Mouse (Mus musculus) midbrain, embryonic 13.5 days (tissue): Measurements from ENCODE around the gene Plac8. TPM values are rescaled to one million over a fixed set of nuclear protein-coding genes. Genes with fewer than 3 reads are reported as not detected.

Experiments
- ATAC-seq: fragments of 200-750 bp; cut with Nextera tagmentation; 2 replicates; pipeline ENCODE4 v1.8.0; 2017; ENCODE audit warnings: mild to moderate bottlenecking, moderate TSS enrichment, moderate library complexity
- H3K27ac ChIP-seq: fragments of 300-500 bp; sonication (generic); 2 replicates; pipeline ENCODE4 v1.5.1; 2015; ENCODE audit warnings: inconsistent platforms, mild to moderate bottlenecking, moderate library complexity
- H3K27me3 ChIP-seq: fragments of 300-500 bp; sonication (generic); 2 replicates; pipeline ENCODE4 v1.6.1; 2015; ENCODE audit warnings: mild to moderate bottlenecking, inconsistent platforms
- H3K36me3 ChIP-seq: fragments of 300-500 bp; sonication (generic); 2 replicates; pipeline ENCODE4 v1.6.1; 2015; ENCODE audit warnings: mild to moderate bottlenecking, inconsistent platforms
- H3K4me1 ChIP-seq: fragments of 300-500 bp; sonication (generic); replicated peaks from 2 replicates; pipeline ENCODE4 v1.6.1; 2015; ENCODE audit warnings: inconsistent platforms
- H3K4me2 ChIP-seq: fragments of 300-500 bp; sonication (generic); replicated peaks from 2 replicates; pipeline ENCODE4 v1.6.1; 2015; ENCODE audit warnings: moderate library complexity, mild to moderate bottlenecking, inconsistent platforms
- H3K4me3 ChIP-seq: fragments of 300-500 bp; sonication (generic); replicated peaks from 2 replicates; pipeline ENCODE4 v1.5.1; 2015; ENCODE audit warnings: mild to moderate bottlenecking, inconsistent platforms
- H3K9ac ChIP-seq: fragments of 300-500 bp; sonication (generic); replicated peaks from 2 replicates; pipeline ENCODE4 v1.6.1; 2015; ENCODE audit warnings: mild to moderate bottlenecking, inconsistent platforms
- H3K9me3 ChIP-seq: fragments of 300-500 bp; sonication (generic); 2 replicates; pipeline ENCODE4 v1.6.1; 2016; ENCODE audit warnings: mild to moderate bottlenecking, inconsistent platforms
- WGBS: fragments of 180-500 bp; shearing (Covaris S2); methylation state at CpG from one replicate; pipeline ENCODE4 v1.1.7; 2015; 5-methylcytosine and 5-hydroxymethylcytosine counted together
- polyA plus RNA-seq: library from polyadenylated mRNA; unstranded; fragments of >200 nt; fragmentation: Nextera tagmentation; extraction: Ambion mirVana; gene quantifications from 2 replicates; pipeline ENCODE4 v1.2.1, GENCODE M21; 2015

The Plac8 gene
- polyA plus RNA-seq, 1 experiment from 2014 or later, result not detected

GRCm38 (mm10) chr5:100520223-100520622, 51.8 kb downstream of the Plac8 start:
- Histone ChIP-seq H3K4me3 (no peak overlapping the region), H3K4me2 (peak overlapping the region; percentile 22), H3K4me1 (peaks cover 21% of the 10 kb centered on the region), H3K36me3 (peaks cover 10% of the 10 kb centered on the region), H3K9ac (0 out of 2 replicates have a peak overlapping the region, but pooled peaks have one; percentile 37), H3K27me3 (0 out of 2 replicates have a peak, but pooled peaks cover 5% of the 10 kb centered on the region), H3K27ac (no peak overlapping the region), H3K9me3 (no peaks in the 10 kb centered on the region)
- 92% methylated on average over 2 of the region's 2 CpGs for WGBS
- no peak for ATAC-seq

DNA sequence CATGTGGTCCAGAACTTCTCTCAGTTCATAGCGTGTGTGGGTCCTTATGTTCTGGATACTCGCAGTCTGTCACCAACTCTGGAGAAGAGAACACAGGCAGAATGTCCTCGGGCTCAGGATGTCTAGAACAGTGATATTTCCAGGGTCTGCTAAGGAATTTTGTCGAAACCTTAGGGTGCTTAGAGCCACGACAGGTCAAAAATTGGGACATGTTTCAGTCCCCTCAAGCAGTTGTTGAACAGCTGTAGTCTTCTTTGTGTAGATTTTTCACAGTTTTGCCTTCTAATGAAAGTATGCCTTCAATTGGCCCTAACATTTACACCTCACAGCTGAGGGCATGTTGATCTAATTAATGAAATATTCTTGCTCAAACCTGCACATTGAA, 53.0 kb downstream of the Plac8 start:
- peak overlapping the region; percentile 80 for H3K9ac ChIP-seq
- H3K4me1 ChIP-seq, result peaks cover 21% of the 10 kb centered on the region
- H3K4me3 ChIP-seq, result peak overlapping the region; percentile 68
- ATAC-seq, result no peak
- H3K9me3 ChIP-seq, result no peaks in the 10 kb centered on the region
- H3K36me3 ChIP-seq, result peaks cover 3% of the 10 kb centered on the region; the same call in 1 of the 2 replicates
- 9% methylated on average over 5 of the region's 5 CpGs for WGBS
- peak overlapping the region; percentile 79 for H3K4me2 ChIP-seq
- H3K27ac ChIP-seq, result no peak overlapping the region
- H3K27me3 ChIP-seq, result 0 out of 2 replicates have a peak, but pooled peaks cover 5% of the 10 kb centered on the region

DNA sequence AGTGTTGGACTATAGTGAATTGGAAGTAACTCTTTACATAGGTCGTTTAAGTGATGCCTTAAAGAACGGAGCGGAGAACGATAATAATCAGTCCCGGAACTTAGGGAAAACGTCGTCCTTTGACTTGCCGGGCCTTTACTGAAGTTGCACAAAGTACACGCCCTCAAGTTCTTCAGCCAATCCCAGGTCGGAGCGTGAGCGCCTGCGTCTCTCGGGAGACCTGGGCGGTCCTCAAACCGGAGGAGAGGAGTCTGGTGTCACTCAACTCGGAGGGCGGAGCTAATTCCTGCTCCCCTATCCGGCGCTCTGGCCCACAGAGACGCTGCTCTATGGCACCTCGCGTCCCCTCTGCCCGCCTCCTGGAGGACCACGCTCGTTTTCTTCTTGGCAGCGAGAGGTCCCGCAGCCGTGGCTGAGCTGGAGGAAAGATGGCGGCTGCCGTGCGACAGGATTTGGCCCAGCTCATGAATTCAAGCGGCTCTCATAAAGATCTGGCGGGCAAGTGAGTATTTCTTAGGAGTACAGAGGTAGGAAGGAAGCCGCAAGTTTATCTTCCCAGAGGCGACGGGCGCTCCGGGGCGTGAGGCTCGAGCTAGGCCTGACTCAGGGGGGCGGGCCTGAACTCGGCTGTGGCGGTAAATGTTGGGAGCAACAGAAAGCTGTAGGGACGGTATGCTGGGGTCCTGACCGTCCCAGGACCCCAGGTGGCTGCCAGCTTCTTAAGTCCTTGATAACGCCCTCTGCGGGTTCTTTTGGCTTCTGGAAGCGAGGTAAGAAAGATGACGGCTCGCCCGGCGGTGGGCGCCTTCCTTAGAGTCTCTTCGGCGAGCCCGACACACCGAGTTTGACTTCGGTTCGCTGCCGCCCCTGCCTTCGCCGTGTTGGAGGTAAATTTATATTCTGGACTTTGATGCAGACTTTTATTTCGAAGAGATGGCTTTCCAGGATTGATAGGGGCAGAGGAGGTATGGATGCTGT, 53.7 kb downstream of the Plac8 start, which contains the start of gene Cops4:
Cops4 (plus strand) TSS at position 261 of the 978 bp plus-strand sequence.
- ATAC-seq, result peak; percentile 100
- Histone ChIP-seq H3K27ac (peak within 1 kb of the TSS; percentile 76), H3K9me3 (no peaks in the 10 kb centered on the region), H3K4me3 (peak within 1 kb of the TSS; percentile 68), H3K9ac (peak within 1 kb of the TSS; percentile 80), H3K4me1 (peaks cover 21% of the 10 kb centered on the region), H3K27me3 (0 out of 2 replicates have a peak, but pooled peaks cover 5% of the 10 kb centered on the region), H3K4me2 (peak within 1 kb of the TSS; percentile 79), H3K36me3 (peaks cover 3% of the 10 kb centered on the region; the same call in 1 of the 2 replicates)
- under 1% methylated on average over 64 of the region's 64 CpGs for WGBS

DNA sequence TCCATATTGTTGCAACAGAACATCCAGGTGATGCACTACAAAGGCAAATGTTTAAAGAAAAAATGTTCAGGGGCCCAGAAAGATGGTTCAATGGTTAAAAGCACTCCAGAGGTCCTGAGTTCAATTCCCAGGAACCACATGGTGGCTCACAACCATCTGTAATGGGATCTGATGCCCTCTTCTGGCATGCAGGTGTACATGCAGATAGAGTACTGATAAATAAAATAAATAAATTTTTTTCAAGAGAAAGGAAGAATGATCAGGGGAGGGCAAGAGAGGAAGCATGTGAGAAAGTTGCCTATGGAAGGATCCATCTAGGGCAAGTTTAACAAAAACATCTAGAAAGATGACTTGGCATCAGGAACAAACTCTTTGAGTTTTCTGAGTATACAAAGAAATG, 59.5 kb downstream of the Plac8 start:
- no peaks in the 10 kb centered on the region for H3K36me3 ChIP-seq
- H3K27me3 ChIP-seq, result 0 out of 2 replicates have a peak, but pooled peaks cover 5% of the 10 kb centered on the region
- no peak overlapping the region for H3K4me2 ChIP-seq
- no peak overlapping the region for H3K27ac ChIP-seq
- H3K9me3 ChIP-seq, result no peaks in the 10 kb centered on the region
- no peak for ATAC-seq
- H3K4me1 ChIP-seq, result peaks cover 2% of the 10 kb centered on the region
- no peak overlapping the region for H3K4me3 ChIP-seq
- H3K9ac ChIP-seq, result no peak overlapping the region

GRCm38 (mm10) chr5:100509247-100509646, 62.8 kb downstream of the Plac8 start:
- Histone ChIP-seq H3K27me3 (no peaks in the 10 kb centered on the region), H3K9ac (no peak overlapping the region), H3K27ac (no peak overlapping the region), H3K9me3 (no peaks in the 10 kb centered on the region), H3K4me1 (no peaks in the 10 kb centered on the region), H3K4me2 (no peak overlapping the region), H3K36me3 (no peaks in the 10 kb centered on the region), H3K4me3 (no peak overlapping the region)
- 80% methylated on average over 11 of the region's 11 CpGs for WGBS
- no peak for ATAC-seq

Other genes with a start within 250 kb of the Plac8 start
- 90.3 and 91.0 TPM in 2 replicates for gene Sec31a, start 156.0 kb downstream of the Plac8 start, polyA plus RNA-seq
- 9.0 and 10.4 TPM in 2 replicates for gene Lin54, start 71.6 kb downstream of the Plac8 start, polyA plus RNA-seq
- gene Cops4, start 53.9 kb downstream of the Plac8 start, polyA plus RNA-seq, result 194 and 202 TPM in 2 replicates
- 37.8 and 47.9 TPM in 2 replicates for gene Coq2, start 102.9 kb upstream of the Plac8 start, polyA plus RNA-seq
- 0.24 and 0.28 TPM in 2 replicates for gene Hpse, start 147.5 kb upstream of the Plac8 start, polyA plus RNA-seq
- gene Helq, start 226.4 kb upstream of the Plac8 start, polyA plus RNA-seq, result 21.2 and 21.3 TPM in 2 replicates
- 174 and 185 TPM in 2 replicates for gene Mrps18c, start 226.4 kb upstream of the Plac8 start, polyA plus RNA-seq
- gene Abraxas1, start 248.7 kb upstream of the Plac8 start, polyA plus RNA-seq, result 17.3 and 17.7 TPM in 2 replicates